Mouse (Mus musculus) hindbrain, embryonic 10.5 days (tissue): ENCODE measurements around the gene Hspbp1. TPM values are rescaled to one million over a fixed set of nuclear protein-coding genes. Genes with fewer than 3 reads are reported as not detected.

Source experiments
- DNase-seq: peaks from one replicate; pipeline ENCODE4 v3.0.0-alpha.2; 2017; ENCODE audit warnings: low spot score
- H3K27ac ChIP-seq: fragments of 300-500 bp; sonication (generic); 2 replicates; pipeline ENCODE4 v1.5.1; 2016; ENCODE audit warnings: mild to moderate bottlenecking, moderate library complexity
- H3K27me3 ChIP-seq: fragments of 300-500 bp; sonication (generic); 2 replicates; pipeline ENCODE4 v1.6.1; 2016; ENCODE audit warnings: mild to moderate bottlenecking; ENCODE audit not compliant: poor library complexity, insufficient read depth, severe bottlenecking
- H3K36me3 ChIP-seq: fragments of 300-500 bp; sonication (generic); 2 replicates; pipeline ENCODE4 v1.6.1; 2016; ENCODE audit warnings: mild to moderate bottlenecking, moderate library complexity
- H3K4me1 ChIP-seq: fragments of 300-500 bp; sonication (generic); replicated peaks from 2 replicates; pipeline ENCODE4 v1.6.1; 2016; ENCODE audit warnings: mild to moderate bottlenecking
- H3K4me3 ChIP-seq: fragments of 300-500 bp; sonication (generic); 2 replicates; pipeline ENCODE4 v1.5.1; 2016; ENCODE audit warnings: mild to moderate bottlenecking, moderate library complexity
- H3K9me3 ChIP-seq: fragments of 300-500 bp; sonication (generic); 2 replicates; pipeline ENCODE4 v1.6.1; 2016; ENCODE audit warnings: mild to moderate bottlenecking, moderate library complexity
- WGBS: fragments of 180-500 bp; shearing (Covaris S2); methylation state at CpG from one replicate; pipeline ENCODE4 v1.1.7; 2016; 5-methylcytosine and 5-hydroxymethylcytosine counted together
- polyA plus RNA-seq: library from polyadenylated mRNA; unstranded; fragments of >200 nt; fragmentation: Nextera tagmentation; extraction: Ambion mirVana; gene quantifications from 2 replicates; pipeline ENCODE4 v1.2.1, GENCODE M21; 2016

Hspbp1 gene
- polyA plus RNA-seq, 1 experiment from 2014 or later = 139 TPM

GRCm38 (mm10) chr7:4659911-4660443 is 24.9 kb downstream of the Hspbp1 start:
- H3K9me3 ChIP-seq = no peaks in the 10 kb centered on the region
- WGBS = 69% methylated on average over 3 of the region's 3 CpGs
- peaks cover 41% of the 10 kb centered on the region for H3K36me3 ChIP-seq
- DNase-seq = no peak
- peaks cover 42% of the 10 kb centered on the region for H3K4me1 ChIP-seq
- peak overlapping the region; percentile 89 for H3K4me3 ChIP-seq
- no peaks in the 10 kb centered on the region for H3K27me3 ChIP-seq
- peak overlapping the region; percentile 96 for H3K27ac ChIP-seq

GRCm38 (mm10) chr7:4658912-4659551 is 25.8 kb downstream of the Hspbp1 start, which contains the start of gene Ppp6r1:
Gene Ppp6r1 (minus strand): TSS chr7:4659019.
- peak; percentile 96 for DNase-seq
- H3K4me1 ChIP-seq = peaks cover 42% of the 10 kb centered on the region
- H3K9me3 ChIP-seq = no peaks in the 10 kb centered on the region
- under 1% methylated on average over 54 of the region's 54 CpGs for WGBS
- H3K27ac ChIP-seq = peak within 1 kb of the TSS; percentile 96
- peaks cover 32% of the 10 kb centered on the region for H3K36me3 ChIP-seq
- H3K27me3 ChIP-seq = no peaks in the 10 kb centered on the region
- peak within 1 kb of the TSS; percentile 89 for H3K4me3 ChIP-seq

GRCm38 (mm10) chr7:4658128-4658907 is 26.6 kb downstream of the Hspbp1 start:
- H3K36me3 ChIP-seq = peaks cover 31% of the 10 kb centered on the region
- under 1% methylated on average over 78 of the region's 78 CpGs for WGBS
- peak overlapping the region; percentile 96 for H3K27ac ChIP-seq
- no peaks in the 10 kb centered on the region for H3K9me3 ChIP-seq
- no peak for DNase-seq
- H3K27me3 ChIP-seq = no peaks in the 10 kb centered on the region
- peak overlapping the region; percentile 89 for H3K4me3 ChIP-seq
- peaks cover 42% of the 10 kb centered on the region for H3K4me1 ChIP-seq

GRCm38 (mm10) chr7:4657521-4658127 is 27.2 kb downstream of the Hspbp1 start:
- Histone ChIP-seq H3K27me3 (no peaks in the 10 kb centered on the region), H3K4me3 (peak overlapping the region; percentile 89), H3K9me3 (no peaks in the 10 kb centered on the region), H3K36me3 (peaks cover 33% of the 10 kb centered on the region), H3K4me1 (peaks cover 43% of the 10 kb centered on the region), H3K27ac (peak overlapping the region; percentile 96)
- no peak for DNase-seq
- WGBS = 55% methylated on average over 9 of the region's 9 CpGs

- Histone ChIP-seq H3K27me3 (no peaks in the 10 kb centered on the region), H3K4me3 (peak overlapping the region; percentile 89), H3K36me3 (peaks cover 32% of the 10 kb centered on the region), H3K4me1 (peaks cover 45% of the 10 kb centered on the region), H3K27ac (no peak overlapping the region), H3K9me3 (no peaks in the 10 kb centered on the region)
- no peak for DNase-seq
- WGBS = 87% methylated on average over 1 of the region's 1 CpGs
These were observed 28.1 kb downstream of the Hspbp1 start for GRCm38 (mm10) chr7:4656818-4657217.

GRCm38 (mm10) chr7:4655916-4656315 is 29.0 kb downstream of the Hspbp1 start:
- WGBS = 80% methylated on average over 1 of the region's 1 CpGs
- Histone ChIP-seq H3K4me3 (no peak overlapping the region), H3K36me3 (peaks cover 33% of the 10 kb centered on the region)

GRCm38 (mm10) chr7:4655393-4655792 is 29.5 kb downstream of the Hspbp1 start:
- Histone ChIP-seq H3K36me3 (peaks cover 28% of the 10 kb centered on the region), H3K9me3 (no peaks in the 10 kb centered on the region), H3K27ac (no peak overlapping the region), H3K4me1 (peaks cover 41% of the 10 kb centered on the region), H3K4me3 (no peak overlapping the region), H3K27me3 (no peaks in the 10 kb centered on the region)
- WGBS = 94% methylated on average over 4 of the region's 4 CpGs
- DNase-seq = no peak

More at GRCm38 (mm10) chr7:4655916-4656315, 29.0 kb downstream of the Hspbp1 start:
- Histone ChIP-seq H3K27ac (no peak overlapping the region), H3K9me3 (no peaks in the 10 kb centered on the region), H3K4me1 (peaks cover 45% of the 10 kb centered on the region), H3K27me3 (no peaks in the 10 kb centered on the region)
- DNase-seq = no peak

GRCm38 (mm10) chr7:4654221-4654620 is 30.6 kb downstream of the Hspbp1 start:
- DNase-seq = no peak
- WGBS = 88% methylated on average over 2 of the region's 2 CpGs
- Histone ChIP-seq H3K36me3 (peaks cover 28% of the 10 kb centered on the region), H3K27ac (no peak overlapping the region), H3K27me3 (no peaks in the 10 kb centered on the region), H3K4me1 (peaks cover 30% of the 10 kb centered on the region), H3K4me3 (no peak overlapping the region), H3K9me3 (no peaks in the 10 kb centered on the region)

- peaks cover 30% of the 10 kb centered on the region for H3K4me1 ChIP-seq
- DNase-seq = no peak
- H3K27ac ChIP-seq = no peak overlapping the region
- H3K9me3 ChIP-seq = no peaks in the 10 kb centered on the region
- peaks cover 28% of the 10 kb centered on the region for H3K36me3 ChIP-seq
- no peak overlapping the region for H3K4me3 ChIP-seq
- no peaks in the 10 kb centered on the region for H3K27me3 ChIP-seq
- WGBS = 84% methylated on average over 7 of the region's 7 CpGs
These were observed 31.1 kb downstream of the Hspbp1 start for GRCm38 (mm10) chr7:4653780-4654179.

- Histone ChIP-seq H3K4me3 (no peak overlapping the region), H3K27me3 (no peaks in the 10 kb centered on the region), H3K9me3 (no peaks in the 10 kb centered on the region), H3K4me1 (peaks cover 30% of the 10 kb centered on the region), H3K36me3 (peaks cover 28% of the 10 kb centered on the region), H3K27ac (no peak overlapping the region)
- 89% methylated on average over 5 of the region's 5 CpGs for WGBS
- no peak for DNase-seq
These were observed 31.5 kb downstream of the Hspbp1 start for GRCm38 (mm10) chr7:4653351-4653750.

GRCm38 (mm10) chr7:4652726-4653125 is 32.1 kb downstream of the Hspbp1 start:
- H3K4me1 ChIP-seq = peaks cover 24% of the 10 kb centered on the region
- H3K36me3 ChIP-seq = peaks cover 28% of the 10 kb centered on the region
- H3K27ac ChIP-seq = no peak overlapping the region
- 91% methylated on average over 5 of the region's 5 CpGs for WGBS
- H3K27me3 ChIP-seq = no peaks in the 10 kb centered on the region
- H3K4me3 ChIP-seq = no peak overlapping the region
- H3K9me3 ChIP-seq = no peaks in the 10 kb centered on the region
- no peak for DNase-seq

GRCm38 (mm10) chr7:4651581-4651980 is 33.3 kb downstream of the Hspbp1 start:
- Histone ChIP-seq H3K27me3 (no peaks in the 10 kb centered on the region), H3K9me3 (no peaks in the 10 kb centered on the region), H3K27ac (no peak overlapping the region), H3K36me3 (peaks cover 37% of the 10 kb centered on the region), H3K4me3 (no peak overlapping the region), H3K4me1 (peaks cover 13% of the 10 kb centered on the region)
- DNase-seq = no peak
- WGBS = 84% methylated on average over 8 of the region's 8 CpGs
